Mouse (Mus musculus) lung, postnatal 0 days (tissue): Measurements from ENCODE around the gene Sval1.

ENCODE experiments used
- CTCF ChIP-seq: IDR thresholded peaks from 2 replicates; pipeline ENCODE4 v1.5.1; 2016; ENCODE audit warnings: antibody characterized with exemption, mild to moderate bottlenecking
- EP300 ChIP-seq: IDR thresholded peaks from 2 replicates; pipeline ENCODE4 v1.6.1; 2016; ENCODE audit warnings: antibody characterized with exemption, mild to moderate bottlenecking, control low read depth

DNA sequence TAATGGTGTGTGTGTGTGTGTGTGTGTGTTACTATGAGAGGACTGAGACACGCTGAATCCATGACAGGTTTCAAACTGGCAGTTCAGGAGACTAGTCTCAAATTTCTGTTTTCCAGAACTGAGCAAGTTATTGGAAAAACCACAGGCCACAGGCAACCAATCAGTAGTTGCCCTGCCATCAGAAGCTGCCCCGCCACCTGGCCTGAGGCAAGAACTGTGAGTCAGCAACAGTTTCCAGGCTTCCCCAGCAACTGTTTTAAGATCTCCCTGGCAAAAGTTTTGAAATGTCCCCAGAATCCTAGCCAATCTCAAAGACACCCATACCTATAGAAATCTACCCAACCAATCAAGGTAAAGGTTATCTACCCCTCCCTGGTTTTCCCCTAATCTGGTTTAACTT, 36.5 kb upstream of the Sval1 start:
- no peak for TF ChIP-seq EP300
- TF ChIP-seq CTCF = no peak
